Mouse (Mus musculus): Measurements from ENCODE around the gene Cmklr1.
"Not testable (repeated sequence)": the region's sequence is repeated elsewhere in the genome, so short reads cannot be mapped to it uniquely, and the experiment has no call there.

The Cmklr1 gene

GRCm38 (mm10) chr5:113620130-113620716 is 30.0 kb downstream of the Cmklr1 start:
- peak in 1 of 2 experiments; percentile 53 for DNase-seq

DNA sequence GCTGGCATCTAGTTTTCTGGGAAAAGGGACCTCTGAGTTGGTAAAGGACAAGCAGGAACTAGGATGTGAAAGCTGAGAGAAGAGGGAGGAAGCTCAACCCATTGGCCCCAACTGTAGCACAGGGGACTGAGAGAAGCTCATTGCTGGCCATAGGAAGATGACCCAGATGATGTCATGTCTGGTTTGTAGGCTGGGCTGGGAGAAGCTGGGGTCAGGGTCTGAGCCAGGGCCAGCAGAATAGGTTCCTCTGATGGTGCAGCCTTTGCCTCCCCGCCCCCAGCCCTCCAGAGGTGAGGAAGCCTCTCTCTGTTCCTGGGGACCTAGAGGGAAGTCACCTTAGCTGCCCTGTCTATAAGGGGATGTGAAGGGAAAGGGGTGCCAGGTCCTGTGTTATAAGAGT is 31.1 kb downstream of the Cmklr1 start:
- DNase-seq = no peak

DNA sequence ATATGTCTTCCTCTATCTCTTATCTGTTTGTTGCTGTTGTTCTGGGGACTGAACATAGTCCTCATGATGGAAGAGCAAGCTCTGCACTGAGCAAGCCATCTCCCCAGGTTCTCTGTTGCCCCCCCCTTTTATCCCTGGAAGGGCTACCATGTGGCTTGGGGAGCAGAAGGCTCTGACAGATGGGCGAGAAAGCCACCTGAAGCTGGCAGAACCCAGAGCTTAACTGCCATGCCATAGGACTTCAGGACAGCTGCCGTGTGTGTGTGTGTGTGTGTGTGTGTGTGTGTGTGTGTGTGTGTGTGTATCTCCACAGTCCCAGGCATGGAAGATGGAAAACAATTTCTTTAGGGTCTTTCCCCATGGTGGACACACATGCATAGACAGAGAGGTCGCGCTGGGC is 31.5 kb downstream of the Cmklr1 start:
- peak; percentile 68 to 79 for DNase-seq

GRCm38 (mm10) chr5:113611771-113612233 is 38.4 kb downstream of the Cmklr1 start:
- DNase-seq = no peak

DNA sequence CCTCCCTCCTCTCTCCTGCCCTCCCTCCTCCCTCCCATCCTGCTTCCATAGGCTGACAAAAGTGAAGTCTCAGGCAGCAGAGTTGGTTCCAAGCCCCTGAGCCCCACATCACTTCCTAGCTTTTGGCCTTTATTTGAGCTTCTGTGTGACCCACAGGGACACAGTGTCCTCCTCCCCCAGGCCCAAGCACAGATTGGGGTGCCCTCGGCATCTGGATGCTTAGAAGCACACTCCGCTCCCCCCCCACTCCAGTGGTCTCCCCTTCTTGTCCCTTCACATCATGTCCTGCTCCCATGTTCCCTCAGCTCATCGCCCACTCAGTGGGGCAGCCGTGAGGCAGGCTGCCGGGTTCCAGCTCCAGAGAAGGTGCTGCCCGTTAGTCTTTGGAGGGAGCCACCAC is 39.1 kb downstream of the Cmklr1 start:
- no peak for DNase-seq

DNA sequence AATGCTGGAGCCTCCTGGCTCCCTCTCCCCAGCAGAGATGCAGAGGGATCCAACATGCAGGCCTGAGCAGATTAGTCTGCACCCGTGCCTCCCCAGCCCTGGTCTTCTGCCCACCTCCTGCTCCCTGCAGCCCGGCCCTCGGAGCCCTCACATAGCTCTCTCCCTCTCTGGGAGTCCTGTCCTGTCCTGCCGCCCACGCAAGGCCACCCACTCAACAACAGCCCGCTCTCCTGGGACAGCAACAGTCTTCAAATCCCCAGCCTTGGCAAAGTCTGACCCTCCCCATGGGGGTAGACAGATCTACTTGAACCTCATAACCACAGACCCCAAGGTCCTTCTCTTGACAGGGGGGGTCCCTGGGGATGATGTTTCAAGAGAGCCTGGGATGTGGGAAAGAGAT is 39.7 kb downstream of the Cmklr1 start:
- DNase-seq = no peak

DNA sequence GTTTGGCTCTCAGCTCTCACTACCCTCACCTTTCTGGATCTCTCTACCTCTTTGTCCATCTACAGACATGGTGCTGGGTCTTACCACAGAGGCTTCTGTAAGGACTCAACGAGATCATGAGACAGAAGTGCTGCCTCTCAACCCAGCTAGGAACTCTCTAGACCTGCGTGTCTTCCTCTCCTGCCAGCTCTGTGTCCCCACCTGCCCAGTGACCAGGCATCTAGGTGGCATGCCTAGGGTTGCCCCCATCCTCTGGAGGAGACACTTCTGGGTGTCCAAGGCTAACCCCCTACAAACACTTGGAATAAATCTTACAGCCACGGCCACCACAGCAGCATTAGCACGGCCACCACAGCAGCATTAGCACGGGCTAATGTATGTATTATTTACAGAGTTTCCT is 40.3 kb downstream of the Cmklr1 start:
- DNase-seq = no peak

DNA sequence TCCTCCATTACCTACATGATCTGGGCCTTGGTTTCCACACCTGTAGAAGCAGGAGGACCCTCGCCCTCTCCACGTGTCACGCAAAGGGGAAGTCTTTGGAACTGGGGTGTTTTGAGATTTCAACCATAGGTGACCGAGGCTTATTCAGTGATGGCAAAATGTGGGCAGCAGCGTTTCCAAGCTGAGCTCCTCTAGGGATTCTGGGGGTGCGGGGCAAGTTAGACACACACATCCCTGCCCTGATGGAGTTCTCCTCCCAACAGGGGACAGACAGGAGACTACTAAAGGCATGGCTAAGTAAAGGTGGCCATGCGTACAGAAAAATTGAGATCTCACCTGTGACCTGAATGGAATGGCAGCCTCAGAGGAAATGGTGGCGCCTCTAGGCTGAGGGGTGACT is 41.7 kb downstream of the Cmklr1 start:
- no peak for DNase-seq

DNA sequence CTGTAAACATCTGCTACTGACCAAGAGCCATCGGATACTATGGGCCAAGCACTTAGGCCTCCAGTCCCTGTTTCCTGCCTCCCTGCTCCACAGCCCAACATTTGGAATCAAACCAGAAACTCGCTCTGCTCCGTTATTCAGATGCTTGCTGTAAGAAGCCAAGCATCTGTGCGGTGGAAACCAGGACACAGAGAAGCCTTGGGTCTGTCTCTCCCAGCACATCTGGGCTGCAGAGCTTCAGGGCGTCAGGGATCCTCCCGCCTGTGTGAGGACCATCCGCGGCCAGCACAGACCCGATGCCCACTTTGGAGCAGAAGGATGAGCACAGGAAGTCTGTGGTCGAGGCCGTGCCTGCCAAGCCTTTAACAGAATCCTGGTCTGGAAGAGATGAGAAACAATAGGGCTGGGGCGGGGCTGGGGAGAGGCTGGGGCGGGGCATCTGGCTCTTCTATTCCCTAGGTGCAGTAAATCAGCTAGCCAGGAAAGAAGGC is 42.2 kb downstream of the Cmklr1 start:
- no peak for DNase-seq

- peak in 1 of 2 experiments; percentile 63 for DNase-seq
Observed at GRCm38 (mm10) chr5:113606961-113607785, 43.1 kb downstream of the Cmklr1 start.

- DNase-seq = no peak
Observed at GRCm38 (mm10) chr5:113606121-113606520, 44.1 kb downstream of the Cmklr1 start.

GRCm38 (mm10) chr5:113604758-113605157 is 45.5 kb downstream of the Cmklr1 start:
- no peak for DNase-seq

DNA sequence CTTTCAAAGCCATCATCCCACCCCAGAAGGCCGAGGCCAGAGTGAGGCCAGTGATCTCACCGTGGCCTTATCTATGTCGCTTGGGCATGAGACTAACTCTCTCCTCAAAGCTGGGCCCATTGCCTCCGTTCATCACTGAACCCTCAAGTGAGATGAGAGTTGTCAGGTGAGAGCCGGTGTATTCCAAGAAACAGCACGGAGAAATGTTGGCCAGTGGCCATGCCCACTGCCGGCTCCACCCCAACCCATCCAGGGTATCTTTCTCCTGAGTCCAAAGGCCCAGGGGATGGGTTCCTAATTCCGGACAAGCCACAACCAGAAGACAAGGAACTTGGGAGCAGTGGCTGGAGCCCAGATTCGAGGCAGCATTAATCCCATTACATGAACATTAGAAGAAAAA is 46.8 kb downstream of the Cmklr1 start:
- no peak for DNase-seq

- no peak for DNase-seq
Observed at GRCm38 (mm10) chr5:113600803-113601202, 49.4 kb downstream of the Cmklr1 start.

DNA sequence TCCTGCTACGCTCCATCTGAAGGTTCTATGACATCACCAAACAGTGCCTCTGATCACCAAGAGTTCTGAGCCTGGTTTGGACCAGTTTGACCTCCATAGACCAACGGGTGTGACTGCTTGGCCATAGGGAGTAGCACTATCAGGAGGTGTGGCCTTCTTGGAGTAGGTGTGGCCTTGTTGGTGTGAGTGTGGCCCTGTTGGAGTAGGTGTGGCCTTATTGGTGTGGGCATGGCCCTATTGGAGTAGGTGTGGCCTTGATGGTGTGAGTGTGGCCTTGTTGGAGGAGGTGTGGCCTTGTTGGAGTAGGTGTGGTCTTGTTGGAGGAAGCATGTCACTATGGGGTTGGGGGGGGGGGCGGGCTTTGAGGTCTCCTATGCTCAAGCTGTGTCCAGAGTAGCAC is 50.0 kb downstream of the Cmklr1 start:
- DNase-seq = no peak

- no peak for DNase-seq
Observed at GRCm38 (mm10) chr5:113596780-113597353, 53.4 kb downstream of the Cmklr1 start.

GRCm38 (mm10) chr5:113596252-113596651 is 54.0 kb downstream of the Cmklr1 start:
- DNase-seq = no peak

GRCm38 (mm10) chr5:113593911-113594705 is 56.1 kb downstream of the Cmklr1 start:
- DNase-seq = no peak

GRCm38 (mm10) chr5:113591751-113592230 is 58.4 kb downstream of the Cmklr1 start:
- DNase-seq = no peak

DNA sequence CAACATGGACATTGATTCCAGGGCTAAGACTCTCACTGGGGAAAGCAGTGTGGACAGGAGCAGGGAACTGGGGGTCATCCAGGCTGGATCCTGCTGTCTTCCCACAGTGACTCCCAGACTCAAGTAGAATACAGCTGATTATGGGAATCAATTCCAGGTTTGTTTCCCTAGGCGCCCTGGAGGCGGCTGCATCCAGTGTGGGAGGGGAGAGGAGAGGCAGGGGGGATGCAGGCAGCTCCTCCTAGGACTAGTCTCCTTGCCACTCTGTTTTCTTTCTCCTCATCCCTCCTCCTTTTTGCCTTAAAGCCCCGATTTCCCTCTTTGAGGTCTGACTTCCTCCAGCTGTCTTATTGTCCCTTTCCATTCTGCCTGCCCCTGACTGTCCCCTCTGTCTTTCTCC is 59.1 kb downstream of the Cmklr1 start:
- no peak for DNase-seq

DNA sequence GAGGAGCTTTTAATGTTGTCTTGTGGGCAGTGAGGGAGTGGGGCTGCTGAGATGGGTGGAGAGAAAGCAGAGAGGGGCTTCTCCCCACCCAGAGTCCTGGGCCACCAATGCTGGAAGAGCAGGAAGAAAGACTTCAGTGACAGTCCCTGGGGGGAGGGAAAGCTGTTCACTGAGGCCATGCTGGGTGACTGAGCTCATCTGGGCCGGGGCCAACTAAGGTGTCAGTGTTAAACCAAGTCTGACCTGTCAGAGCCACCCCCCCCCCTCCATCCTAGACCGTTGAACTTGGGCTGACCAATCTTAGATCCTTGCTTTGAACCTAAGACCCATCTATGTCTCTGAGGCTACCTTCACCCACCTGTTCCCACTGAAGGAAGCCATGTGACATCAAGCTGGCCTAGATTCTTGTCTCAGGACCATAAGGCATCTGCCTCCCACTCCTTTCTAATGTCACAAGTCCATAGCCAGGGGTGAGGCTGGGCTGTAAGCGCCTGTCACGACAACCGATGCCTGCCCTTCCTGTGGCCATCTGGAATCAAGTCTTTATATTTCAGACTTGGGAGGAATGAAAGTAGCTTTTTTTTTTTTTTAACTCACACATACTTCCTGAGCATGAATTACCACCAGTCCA is 60.1 kb downstream of the Cmklr1 start:
- peak in 1 of 2 experiments; percentile 54 for DNase-seq

DNA sequence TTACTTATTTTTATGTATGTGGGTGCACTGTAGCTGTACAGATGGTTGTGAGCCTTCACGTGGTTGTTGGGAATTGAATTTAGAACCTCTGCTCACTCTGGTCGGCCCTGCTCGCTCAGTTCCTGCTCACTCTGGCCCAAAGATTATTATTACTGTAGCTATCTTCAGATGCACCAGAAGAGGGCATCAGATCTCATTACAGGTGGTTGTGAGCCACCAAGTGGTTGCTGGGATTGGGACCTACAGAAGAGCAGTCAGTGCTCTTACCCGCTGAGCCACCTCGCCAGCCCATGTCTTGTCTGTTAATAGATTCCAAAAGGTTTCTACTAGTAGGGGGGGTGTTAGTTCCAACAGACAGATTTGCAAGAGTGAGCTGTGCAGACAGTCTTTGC is 63.8 kb downstream of the Cmklr1 start:
- DNase-seq = not testable (repeated sequence)
